Mouse (Mus musculus) embryo, embryonic 10.5 days (tissue): Measurements from ENCODE around the gene Met.

Experiments used
- DNase-seq: peaks from one replicate; pipeline ENCODE4 v3.0.0-alpha.2; 2015; ENCODE audit warnings: low spot score

The Met gene

GRCm38 (mm10) chr6:17611352-17612010, 147.9 kb downstream of the Met start:
- DNase-seq, result no peak

GRCm38 (mm10) chr6:17612652-17613051, 149.1 kb downstream of the Met start:
- no peak for DNase-seq

- no peak for DNase-seq
Measured at GRCm38 (mm10) chr6:17620823-17621222, 157.2 kb downstream of the Met start.

GRCm38 (mm10) chr6:17621436-17621835, 157.8 kb downstream of the Met start:
- no peak for DNase-seq
